ENCODE assay signal across 10 mouse cellular contexts in genomic region chr7:79612783-79613182, GRCm38 (mm10). TPM values are rescaled to one million over a fixed set of nuclear protein-coding genes. Genes with fewer than 3 reads are reported as not detected.
DNase-seq lines count a peak whose midpoint lies in the region; ATAC-seq and TF ChIP-seq lines count a peak whose summit lies in the region.
"Had no signal": no experiment of that assay in that cellular context is flagged by ENCODE, and none has a peak within 500 bp of the region (broad histone marks: within the 10 kb centered on the region; RNA-seq: fewer than 3 reads in every experiment).

No protein-coding gene starts in this region.

- no peak overlapping the region for H3K9ac ChIP-seq in intestine, embryonic 14.5 days (ENCODE audit: low read length)
- H3K9ac ChIP-seq in intestine, embryonic 15.5 days: no peak overlapping the region
- H3K9ac ChIP-seq in forebrain, embryonic 16.5 days (replicated peaks; ENCODE audit: low read depth, low read length): no peak overlapping the region
- H3K9ac ChIP-seq: liver, embryonic 15.5 days had no signal

- H3K4me1 ChIP-seq in intestine, embryonic 14.5 days (replicated peaks; ENCODE audit: control insufficient read depth, insufficient read depth, low read length): no peaks in the 10 kb centered on the region
- peaks cover 4% of the 10 kb centered on the region; the same call in 1 of the 2 replicates for H3K4me1 ChIP-seq in intestine, embryonic 15.5 days (replicated peaks)
- H3K4me1 ChIP-seq in G1E (ENCODE audit: insufficient read depth, low read depth, low read length): no peaks in the 10 kb centered on the region
- H3K4me1 ChIP-seq in forebrain, embryonic 16.5 days (replicated peaks; ENCODE audit: control insufficient read depth, insufficient read depth, low read length): peaks cover 2% of the 10 kb centered on the region; the same call in 1 of the 2 replicates
- H3K4me1 ChIP-seq: liver, embryonic 15.5 days had no signal

- peaks cover 51% of the 10 kb centered on the region for H3K27me3 ChIP-seq in intestine, embryonic 14.5 days (replicated peaks; ENCODE audit: control insufficient read depth, insufficient read depth, low read length)
- H3K27me3 ChIP-seq in intestine, embryonic 15.5 days (replicated peaks): peaks cover 43% of the 10 kb centered on the region
- peaks cover 22% of the 10 kb centered on the region for H3K27me3 ChIP-seq in G1E (ENCODE audit: insufficient read depth, low read length)
- H3K27me3 ChIP-seq in forebrain, embryonic 16.5 days (replicated peaks; ENCODE audit: control insufficient read depth, insufficient read depth, low read length): peaks cover 15% of the 10 kb centered on the region

- H3K9me3 ChIP-seq in intestine, embryonic 14.5 days (ENCODE audit: control insufficient read depth, low read length): no peaks in the 10 kb centered on the region
- H3K9me3 ChIP-seq in intestine, embryonic 15.5 days: no peaks in the 10 kb centered on the region
- no peaks in the 10 kb centered on the region for H3K9me3 ChIP-seq in G1E (replicated peaks)
- H3K9me3 ChIP-seq in forebrain, embryonic 16.5 days (ENCODE audit: control insufficient read depth, low read length): no peaks in the 10 kb centered on the region
- H3K9me3 ChIP-seq: liver, embryonic 15.5 days had no signal

- no peak overlapping the region for H3K4me3 ChIP-seq in intestine, embryonic 14.5 days (ENCODE audit: low read depth, low read length)
- H3K4me3 ChIP-seq in intestine, embryonic 15.5 days (replicated peaks): no peak overlapping the region
- no peak overlapping the region for H3K4me3 ChIP-seq in G1E (ENCODE audit: low read depth, low read length)
- H3K4me3 ChIP-seq in forebrain, embryonic 16.5 days (replicated peaks; ENCODE audit: low read length): no peak overlapping the region
- H3K4me3 ChIP-seq: erythroblast, embryonic 14.5 days; liver, embryonic 15.5 days had no signal

- H3K36me3 ChIP-seq in intestine, embryonic 14.5 days (ENCODE audit: control insufficient read depth, insufficient read depth, low read length): no peaks in the 10 kb centered on the region
- no peaks in the 10 kb centered on the region for H3K36me3 ChIP-seq in intestine, embryonic 15.5 days
- H3K36me3 ChIP-seq in G1E (replicated peaks): no peaks in the 10 kb centered on the region
- no peaks in the 10 kb centered on the region for H3K36me3 ChIP-seq in forebrain, embryonic 16.5 days (ENCODE audit: control insufficient read depth, insufficient read depth)
- H3K36me3 ChIP-seq: liver, embryonic 15.5 days had no signal

- no peak overlapping the region for H3K4me2 ChIP-seq in intestine, embryonic 14.5 days (ENCODE audit: low read length)
- no peak overlapping the region for H3K4me2 ChIP-seq in intestine, embryonic 15.5 days (replicated peaks)
- H3K4me2 ChIP-seq in forebrain, embryonic 16.5 days (ENCODE audit: low read length): no peak overlapping the region
- H3K4me2 ChIP-seq: liver, embryonic 15.5 days had no signal

- WGBS in intestine, embryonic 14.5 days: 8% methylated on average over 6 of the region's 6 CpGs
- 8% methylated on average over 6 of the region's 6 CpGs for WGBS in intestine, embryonic 15.5 days
- 11% methylated on average over 6 of the region's 6 CpGs for WGBS in forebrain, embryonic 16.5 days

- DNase-seq in intestine, embryonic 14.5 days (ENCODE audit: low spot score): peak; percentile 64
- DNase-seq in G1E (ENCODE audit: low spot score): peak; percentile 53
- peak; percentile 64 for DNase-seq in brain, embryonic 14.5 days (ENCODE audit: low read depth)
- peak; percentile 79 to 80 for DNase-seq in layer of hippocampus, postnatal 10 days (ENCODE audit: low spot score in 2 of 2)
- DNase-seq in thymus, postnatal 14 days: peak; percentile 61

- TF ChIP-seq CTCF in G1E (IDR thresholded peaks at IDR 0.05; ENCODE audit: low read depth, low read length): peak; percentile 59
- peak; percentile 70 for TF ChIP-seq CTCF in brain, embryonic 14.5 days (IDR thresholded peaks at IDR 0.05; ENCODE audit: borderline replicate concordance, extremely low read depth, insufficient read depth, insufficient read length)

- no peak overlapping the region for H3K27ac ChIP-seq in intestine, embryonic 14.5 days (ENCODE audit: low read depth)
- no peak overlapping the region for H3K27ac ChIP-seq in intestine, embryonic 15.5 days
- H3K27ac ChIP-seq in forebrain, embryonic 16.5 days (ENCODE audit: low read length): no peak overlapping the region
- H3K27ac ChIP-seq: liver, embryonic 15.5 days had no signal

- TF ChIP-seq POLR2A in brain, embryonic 14.5 days (IDR thresholded peaks at IDR 0.05; ENCODE audit: borderline replicate concordance, extremely low read depth, insufficient read depth, insufficient read length, poor library complexity, severe bottlenecking): no peak

- ATAC-seq in intestine, embryonic 14.5 days (replicated peaks; ENCODE audit: low FRiP score, low TSS enrichment, low read depth): no peak
- ATAC-seq in intestine, embryonic 15.5 days: no peak
- no peak for ATAC-seq in G1E (ENCODE audit: extremely low read depth, insufficient number of reproducible peaks, low FRiP score, poor library complexity, severe bottlenecking)
- ATAC-seq in forebrain, embryonic 16.5 days: peak; percentile 42; the same call in 1 of the 2 replicates
- ATAC-seq in megakaryocyte-erythroid progenitor cell, adult 5-6 weeks (replicated peaks; ENCODE audit: low FRiP score, low TSS enrichment, poor library complexity, severe bottlenecking): peak; percentile 60; the same call in 1 of the 2 replicates

RNA-seq across cellular contexts. Expression of gene Rhcg, which starts 4.7 kb away (rescaled TPM):
- polyA plus RNA-seq in intestine, embryonic 14.5 days (2014; fragmentation: Nextera tagmentation; extraction: Ambion mirVana): 0.08 TPM in 1 of 2 replicates, not detected in the other
- 0.34 TPM in 1 of 2 replicates, not detected in the other for polyA plus RNA-seq in intestine, embryonic 15.5 days (2015; fragmentation: Nextera tagmentation; extraction: Ambion mirVana)
- total RNA-seq in G1E (2014; fragmentation: Nextera tagmentation): not detected in 2 replicates
- not detected in 2 replicates for total RNA-seq in G1E (2017)
- polyA plus RNA-seq in G1E (2012): not detected in 2 replicates
- 1.6 and 3.0 TPM in 2 replicates for polyA plus RNA-seq in brain, embryonic 14.5 days (2012; rRNA removed)
- 2.5 and 5.1 TPM in 2 replicates for polyA plus RNA-seq in forebrain, embryonic 16.5 days (2015; fragmentation: Nextera tagmentation; extraction: Ambion mirVana)
- total RNA-seq in layer of hippocampus, postnatal 10 days (2021): 1 to 10 TPM; 1.4 to 3.2 TPM
- not detected in 2 replicates for total RNA-seq in megakaryocyte-erythroid progenitor cell, adult 5-6 weeks (2014; fragmentation: Nextera tagmentation)
- not detected in 2 replicates for total RNA-seq in megakaryocyte-erythroid progenitor cell, adult 5-6 weeks (2017)

RNA-seq across cellular contexts. Expression of gene Ticrr, which starts 47.2 kb away (rescaled TPM):
- polyA plus RNA-seq in intestine, embryonic 14.5 days (2014; fragmentation: Nextera tagmentation; extraction: Ambion mirVana): 11.0 and 11.2 TPM in 2 replicates
- 8.9 and 9.2 TPM in 2 replicates for polyA plus RNA-seq in intestine, embryonic 15.5 days (2015; fragmentation: Nextera tagmentation; extraction: Ambion mirVana)
- 69.3 and 74.3 TPM in 2 replicates for total RNA-seq in G1E (2014; fragmentation: Nextera tagmentation)
- total RNA-seq in G1E (2017): 16.7 and 21.3 TPM in 2 replicates
- polyA plus RNA-seq in G1E (2012): 13.1 and 13.6 TPM in 2 replicates
- polyA plus RNA-seq in brain, embryonic 14.5 days (2012; rRNA removed): 3.1 and 3.2 TPM in 2 replicates
- 2.7 and 3.5 TPM in 2 replicates for polyA plus RNA-seq in forebrain, embryonic 16.5 days (2015; fragmentation: Nextera tagmentation; extraction: Ambion mirVana)
- 1 to 10 TPM in 1 of 2 experiments, under 1 TPM in 1; 0.96 to 1.3 TPM for total RNA-seq in layer of hippocampus, postnatal 10 days (2021)
- 29.0 and 29.8 TPM in 2 replicates for total RNA-seq in megakaryocyte-erythroid progenitor cell, adult 5-6 weeks (2014; fragmentation: Nextera tagmentation)
- total RNA-seq in megakaryocyte-erythroid progenitor cell, adult 5-6 weeks (2017): 12.2 and 16.8 TPM in 2 replicates

Comparison
In these comparisons a context has a peak if more than half of its experiments do, and no peak if none do; other contexts are left out.
1. ATAC-seq: peak in forebrain, embryonic 16.5 days (single experiment) and megakaryocyte-erythroid progenitor cell, adult 5-6 weeks (single experiment); none in intestine, embryonic 14.5 days (single experiment), intestine, embryonic 15.5 days (single experiment) and G1E (single experiment).
2. Peak in every context shown above with its lines, with median percentiles within 50 percentile points of each other: DNase-seq.